Mouse (Mus musculus): ENCODE measurements around the gene Col15a1.

DNA sequence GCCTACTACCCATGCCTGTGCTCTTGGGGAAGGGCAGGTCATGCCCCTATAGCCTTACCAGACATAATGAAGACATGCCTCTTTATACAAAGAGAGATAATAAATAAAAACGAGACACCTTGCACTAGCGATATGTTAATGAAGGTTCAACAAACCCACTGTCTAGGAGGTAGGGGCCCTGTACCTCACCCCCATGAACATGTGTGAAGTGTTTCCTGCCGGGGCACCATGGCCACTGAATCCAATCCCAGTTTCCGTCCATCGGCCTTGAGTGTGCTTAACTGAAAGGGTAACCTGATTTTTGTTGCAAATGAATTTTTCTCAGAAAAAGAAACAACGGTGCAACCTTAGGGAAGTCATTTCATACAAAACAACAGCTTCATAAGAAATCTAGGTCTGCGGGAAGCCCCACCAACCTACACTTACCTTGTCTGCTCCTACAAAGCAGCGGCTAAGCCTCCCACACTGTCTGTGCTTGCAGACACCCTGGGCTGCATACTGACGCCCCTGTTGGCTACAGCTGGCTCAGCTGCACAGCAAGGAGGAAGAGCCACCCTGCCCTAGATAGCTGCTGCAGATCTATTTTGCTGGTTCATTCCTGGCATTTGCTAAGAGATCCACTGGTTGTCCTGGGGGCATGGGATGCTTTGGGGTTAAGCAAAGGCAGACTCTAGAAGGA is 64.6 kb downstream of the Col15a1 start:
- TF ChIP-seq CTCF (conservative IDR thresholded peaks at IDR 0.05; ENCODE audit: insufficient read depth, insufficient read length, low read depth, low read length) (no peak), POLR2A (IDR thresholded peaks at IDR 0.05; ENCODE audit: low read depth, low read length) (no peak)

Data from kidney, adult 2 months (tissue).